Mouse (Mus musculus) kidney, postnatal 36 days (tissue): ENCODE measurements around the gene Disp3.

Source experiments
- DNase-seq, 2 experiments: peaks; one replicate each; pipeline ENCODE4 v3.0.0; 2021 to 2022; ENCODE audit warnings: mixed read lengths in 2 of 2

Disp3 gene

DNA sequence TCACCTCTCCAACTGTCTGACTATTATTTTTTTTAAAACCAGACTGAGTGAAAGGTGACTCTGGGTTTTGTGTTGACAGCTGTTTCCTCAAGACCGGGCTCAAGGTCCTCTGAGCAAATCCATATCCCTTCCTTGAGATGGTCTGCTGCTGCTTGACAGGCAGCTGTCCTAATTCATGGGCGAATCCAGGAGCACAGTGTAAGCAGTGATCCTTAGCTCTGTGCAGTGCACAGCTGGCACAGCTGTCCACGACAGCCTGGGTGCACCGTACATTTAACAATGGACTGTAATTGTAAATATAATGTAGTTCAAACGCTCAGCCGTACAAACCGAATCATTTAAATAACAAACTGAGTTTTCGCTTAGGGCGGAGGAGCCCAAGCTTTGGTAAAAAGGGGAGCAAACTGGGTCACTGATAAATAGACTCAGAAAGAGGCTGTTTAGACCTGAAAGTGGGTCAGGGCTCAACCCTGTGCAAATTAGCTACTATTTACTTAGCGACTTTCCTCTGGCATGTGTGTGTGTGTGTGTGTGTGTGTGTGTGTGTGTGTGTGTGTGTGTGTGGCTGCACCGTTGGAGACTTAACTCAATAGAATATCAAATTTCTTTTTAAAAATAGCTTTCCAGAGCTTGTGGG is 72.4 kb downstream of the Disp3 start:
- no peak for DNase-seq

GRCm38 (mm10) chr4:148214460-148215136 is 73.2 kb downstream of the Disp3 start:
- no peak for DNase-seq

- DNase-seq: no peak
These were observed 82.9 kb downstream of the Disp3 start for GRCm38 (mm10) chr4:148204873-148205232.

GRCm38 (mm10) chr4:148204061-148204872 is 83.5 kb downstream of the Disp3 start:
- no peak for DNase-seq

GRCm38 (mm10) chr4:148203557-148203956 is 84.2 kb downstream of the Disp3 start:
- no peak for DNase-seq

GRCm38 (mm10) chr4:148198721-148199120 is 89.0 kb downstream of the Disp3 start:
- DNase-seq: no peak

DNA sequence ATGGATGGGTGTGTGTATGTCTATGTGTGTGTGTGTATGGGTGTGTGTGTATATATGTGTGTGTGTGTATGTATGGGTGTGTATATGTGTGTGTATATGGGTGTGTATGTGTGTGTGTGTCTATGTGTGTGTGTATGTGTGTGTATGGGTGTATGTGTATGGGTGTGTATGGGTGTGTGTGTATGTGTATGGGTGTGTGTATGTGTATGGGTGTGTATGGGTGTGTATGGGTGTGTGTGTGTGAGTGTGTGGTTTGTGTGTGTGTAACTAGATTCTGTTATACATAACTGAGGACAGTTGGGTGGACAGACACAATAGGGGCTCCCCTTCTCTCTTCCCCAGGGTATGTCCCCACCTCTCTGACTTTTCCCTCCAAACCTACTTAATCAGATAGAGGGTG is 93.4 kb downstream of the Disp3 start:
- DNase-seq: no peak

DNA sequence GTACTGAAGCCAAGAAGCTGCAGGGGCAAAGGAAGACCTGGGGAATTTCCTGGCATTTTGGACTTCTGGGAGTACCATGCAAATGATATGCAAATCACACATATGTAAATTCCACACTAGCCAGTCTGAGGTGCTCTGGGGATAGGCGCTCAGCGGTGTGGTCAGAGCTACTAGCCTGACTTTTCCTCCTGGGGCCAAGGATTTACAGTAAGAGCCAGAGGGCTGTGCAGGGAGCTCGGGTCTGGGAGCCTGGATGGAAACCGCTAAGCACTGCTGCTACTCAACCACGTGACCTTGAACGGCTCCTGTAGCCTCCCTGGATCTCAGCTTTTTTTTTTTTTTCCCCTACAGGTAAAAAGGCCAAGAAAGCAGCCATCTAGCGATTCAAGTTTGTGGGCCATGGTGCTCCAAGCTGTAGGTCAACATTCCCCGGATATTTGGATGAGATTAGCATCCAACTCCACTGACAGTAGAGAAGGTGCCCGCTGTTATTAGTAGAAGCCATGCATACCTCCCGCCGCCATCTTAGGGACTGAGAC is 95.0 kb downstream of the Disp3 start:
- peak in 1 of 2 experiments; percentile 17 for DNase-seq
